Mouse (Mus musculus) CH12.LX (cell line): ENCODE measurements at regions not wholly inside any gene's neighbourhood (a gene's known extent, or its start where the extent isn't known, plus 50 kb on each side); places are given as distances from the start of the nearest gene placed in this dataset.

ENCODE experiments used
- DNase-seq: peaks from one replicate; pipeline ENCODE4 v3.0.0-alpha.2; 2013; ENCODE audit errors: extremely low read depth
- H3K27ac ChIP-seq: 2 replicates; pipeline ENCODE4 v1.5.1; 2012; ENCODE audit warnings: low read depth, mild to moderate bottlenecking, control low read depth, moderate library complexity; ENCODE audit not compliant: insufficient read depth
- H3K27me3 ChIP-seq: replicated peaks from 2 replicates; pipeline ENCODE3; 2012; ENCODE audit warnings: inconsistent platforms
- H3K36me3 ChIP-seq, 2 experiments: replicated peaks in 1 of 2; 2 replicates each; pipeline versions ENCODE3 to v1.6.1; 2012; ENCODE audit warnings: inconsistent platforms in 1 of 2, low read length in 1 of 2, mild to moderate bottlenecking in 1 of 2, mixed read lengths in 1 of 2, moderate library complexity in 1 of 2; ENCODE audit not compliant: control insufficient read depth in 1 of 2, insufficient read depth in 1 of 2
- H3K4me1 ChIP-seq, 2 experiments: 2 replicates each; pipeline ENCODE4 v1.6.1; 2012; ENCODE audit warnings: inconsistent platforms in 1 of 2, moderate library complexity in 1 of 2; ENCODE audit not compliant: insufficient read depth in 2 of 2, control insufficient read depth in 1 of 2
- H3K4me2 ChIP-seq: 2 replicates; pipeline ENCODE4 v1.6.1; 2012; ENCODE audit warnings: low read depth, mild to moderate bottlenecking, control low read depth; ENCODE audit not compliant: poor library complexity, insufficient read depth, severe bottlenecking
- H3K4me3 ChIP-seq, 3 experiments: fragments of 150-350 bp in 1 of 3; sonication (generic) in 1 of 3; replicated peaks in 1 of 3; 2 replicates each; pipeline versions ENCODE3 to v1.5.1; 2011 to 2012; ENCODE audit warnings: low read depth in 2 of 3, low read length in 2 of 3, mild to moderate bottlenecking in 2 of 3, moderate library complexity in 2 of 3, control low read depth in 1 of 3, improper control_type of control experiment in 1 of 3, inconsistent platforms in 1 of 3, mixed read lengths in 1 of 3; ENCODE audit not compliant: poor library complexity in 1 of 3
- H3K79me2 ChIP-seq: replicated peaks from 2 replicates; pipeline ENCODE4 v1.6.1; 2012; ENCODE audit warnings: mild to moderate bottlenecking, moderate library complexity; ENCODE audit not compliant: control insufficient read depth, poor library complexity, insufficient read depth, severe bottlenecking; ENCODE audit errors: extremely low read depth
- H3K9ac ChIP-seq: 2 replicates; pipeline ENCODE4 v1.6.1; 2012; ENCODE audit warnings: low read depth, mild to moderate bottlenecking, control low read depth, moderate library complexity; ENCODE audit not compliant: insufficient read depth
- H3K9me3 ChIP-seq: replicated peaks from 2 replicates; pipeline ENCODE3; 2012; ENCODE audit warnings: low read length, inconsistent platforms, mixed read lengths
- BHLHE40 ChIP-seq: IDR thresholded peaks from 2 replicates; pipeline ENCODE4 v1.6.1; 2011; ENCODE audit warnings: mild to moderate bottlenecking, low read depth, low read length, improper control_type of control experiment
- CHD1 ChIP-seq: IDR thresholded peaks from 2 replicates; pipeline ENCODE4 v1.6.1; 2012; ENCODE audit warnings: low read depth, low read length, improper control_type of control experiment, inconsistent platforms
- CHD2 ChIP-seq: IDR thresholded peaks from 2 replicates; pipeline ENCODE4 v1.6.1; 2011; ENCODE audit warnings: low read length, improper control_type of control experiment
- CTCF ChIP-seq, 2 experiments: IDR thresholded peaks in 1 of 2; conservative IDR thresholded peaks in 1 of 2; 2 replicates each; pipeline ENCODE4 v1.5.1; 2011 to 2012; ENCODE audit warnings: low read depth in 2 of 2, low read length in 2 of 2, improper control_type of control experiment in 1 of 2, inconsistent platforms in 1 of 2, mild to moderate bottlenecking in 1 of 2, moderate library complexity in 1 of 2
- E2F4 ChIP-seq: IDR thresholded peaks from 2 replicates; pipeline ENCODE4 v1.6.1; 2011; ENCODE audit warnings: low read depth, low read length, improper control_type of control experiment; ENCODE audit not compliant: insufficient replicate concordance
- ELF1 ChIP-seq: IDR thresholded peaks from 2 replicates; pipeline ENCODE4 v1.6.1; 2014; ENCODE audit warnings: low read depth, mild to moderate bottlenecking, inconsistent platforms, low read length, improper control_type of control experiment
- EP300 ChIP-seq: IDR thresholded peaks from 2 replicates; pipeline ENCODE4 v1.6.1; 2011; ENCODE audit warnings: low read length, improper control_type of control experiment
- GABPA ChIP-seq: IDR thresholded peaks from 2 replicates; pipeline ENCODE4 v1.6.1; 2012; ENCODE audit warnings: low read depth, low read length, improper control_type of control experiment, inconsistent platforms; ENCODE audit not compliant: insufficient replicate concordance
- HCFC1 ChIP-seq: IDR thresholded peaks from 2 replicates; pipeline ENCODE4 v1.6.1; 2012; ENCODE audit warnings: low read depth, mild to moderate bottlenecking, inconsistent platforms, low read length, improper control_type of control experiment
- IRF4 ChIP-seq: IDR thresholded peaks from 2 replicates; pipeline ENCODE4 v1.6.1; 2014; ENCODE audit warnings: low read depth, mild to moderate bottlenecking, inconsistent platforms, low read length, improper control_type of control experiment
- JUN ChIP-seq: IDR thresholded peaks from 2 replicates; pipeline ENCODE4 v1.6.1; 2011; ENCODE audit warnings: low read depth, mild to moderate bottlenecking, low read length, improper control_type of control experiment, moderate library complexity; ENCODE audit not compliant: insufficient read depth
- JUND ChIP-seq: conservative IDR thresholded peaks from 2 replicates; pipeline ENCODE4 v1.6.1; 2011; ENCODE audit warnings: low read depth, low read length, improper control_type of control experiment
- KAT2A ChIP-seq: IDR thresholded peaks from 2 replicates; pipeline ENCODE4 v1.6.1; 2012; ENCODE audit warnings: low read length, improper control_type of control experiment, inconsistent platforms; ENCODE audit not compliant: insufficient replicate concordance
- MAFK ChIP-seq: IDR thresholded peaks from 2 replicates; pipeline ENCODE4 v1.6.1; 2011; ENCODE audit warnings: low read length, improper control_type of control experiment; ENCODE audit not compliant: insufficient replicate concordance
- MXI1 ChIP-seq: IDR thresholded peaks from 2 replicates; pipeline ENCODE4 v1.6.1; 2011; ENCODE audit warnings: mild to moderate bottlenecking, low read depth, low read length, improper control_type of control experiment
- MYC ChIP-seq: IDR thresholded peaks from 2 replicates; pipeline ENCODE4 v1.6.1; 2011; ENCODE audit warnings: low read depth, mild to moderate bottlenecking, improper control_type of control experiment, low read length
- NRF1 ChIP-seq: IDR thresholded peaks from 2 replicates; pipeline ENCODE4 v1.6.1; 2014; ENCODE audit warnings: low read depth, mild to moderate bottlenecking, inconsistent platforms, low read length, improper control_type of control experiment, moderate library complexity
- POLR2A ChIP-seq: IDR thresholded peaks from 2 replicates; pipeline ENCODE4 v1.6.1; 2011; ENCODE audit warnings: low read depth, mild to moderate bottlenecking, improper control_type of control experiment, low read length
- RAD21 ChIP-seq: IDR thresholded peaks from 2 replicates; pipeline ENCODE4 v1.6.1; 2011; ENCODE audit warnings: low read depth, mild to moderate bottlenecking, low read length, improper control_type of control experiment, moderate library complexity
- SIN3A ChIP-seq: IDR thresholded peaks from 2 replicates; pipeline ENCODE4 v1.6.1; 2012; ENCODE audit warnings: low read length, improper control_type of control experiment, inconsistent platforms
- SMC3 ChIP-seq: IDR thresholded peaks from 2 replicates; pipeline ENCODE4 v1.6.1; 2011; ENCODE audit warnings: low read depth, low read length, improper control_type of control experiment
- TBP ChIP-seq: conservative IDR thresholded peaks from 2 replicates; pipeline ENCODE4 v1.6.1; 2011; ENCODE audit warnings: low read depth, low read length, improper control_type of control experiment
- TCF12 ChIP-seq: IDR thresholded peaks from 2 replicates; pipeline ENCODE4 v1.6.1; 2014; ENCODE audit warnings: low read depth, mild to moderate bottlenecking, inconsistent platforms, low read length, improper control_type of control experiment
- ZKSCAN1 ChIP-seq: IDR thresholded peaks from 2 replicates; pipeline ENCODE4 v1.6.1; 2012; ENCODE audit warnings: low read depth, inconsistent platforms, low read length, improper control_type of control experiment, borderline replicate concordance
- ZMIZ1 ChIP-seq: IDR thresholded peaks from 2 replicates; pipeline ENCODE4 v1.6.1; 2012; ENCODE audit warnings: low read depth, mild to moderate bottlenecking, inconsistent platforms, low read length, improper control_type of control experiment
- ZNF384 ChIP-seq: IDR thresholded peaks from 2 replicates; pipeline ENCODE4 v1.6.1; 2012; ENCODE audit warnings: low read depth, low read length, improper control_type of control experiment, inconsistent platforms
- dilution Hi-C: fragments of 300-500 bp; cut with MboI; formaldehyde crosslinking; loops from 2 replicates; pipeline ENCODE4 v1.14.3; 2020; ENCODE audit warnings: low sequenced_read_pairs; ENCODE audit not compliant: extremely low pct_unique_long_range_greater_than_20kb, extremely low pct_ligation_motif_present
- in situ Hi-C: fragments of 300-500 bp; cut with MboI; formaldehyde crosslinking; loops from 3 replicates; pipeline ENCODE4 v1.14.3; 2019; ENCODE audit warnings: low sequenced_read_pairs, low pct_ligation_motif_present, low pct_unique_long_range_greater_than_20kb, mixed read lengths

- no peak for DNase-seq
- Histone ChIP-seq H3K36me3 (no peaks in the 10 kb centered on the region), H3K27me3 (no peaks in the 10 kb centered on the region), H3K9me3 (no peaks in the 10 kb centered on the region), H3K4me3 (no peak overlapping the region), H3K79me2 (no peaks in the 10 kb centered on the region), H3K9ac (no peak overlapping the region), H3K4me1 (peaks cover 0 to 13% of the 10 kb centered on the region in 2 experiments; a peak in 2 of 4 replicates), H3K4me2 (no peak overlapping the region), H3K27ac (no peak overlapping the region)
- TF ChIP-seq E2F4 (no peak), ZNF384 (no peak), NRF1 (no peak), ZMIZ1 (no peak), SIN3A (no peak), CHD1 (no peak), GABPA (no peak)
- in situ Hi-C loops, result no loop called here
- dilution Hi-C loops, result no loop called here
These were observed 104.3 kb downstream of the Ccdc71l start for GRCm38 (mm10) chr12:32482777-32483176.

- dilution Hi-C loops, result no loop called here
These were observed 107.7 kb downstream of the Ccdc71l start for GRCm38 (mm10) chr12:32486246-32486645.

GRCm38 (mm10) chr12:32486729-32487128 is 108.2 kb downstream of the Ccdc71l start:
- dilution Hi-C loops, result no loop called here
- TF ChIP-seq RAD21 (no peak), ZKSCAN1 (no peak), SIN3A (no peak), SMC3 (no peak), HCFC1 (no peak), GABPA (no peak), JUND (no peak), ELF1 (no peak)
- TF ChIP-seq, all 38 proteins: peak for 0
- peaks cover 0 to 17% of the 10 kb centered on the region in 2 experiments; a peak in 2 of 4 replicates for H3K4me1 ChIP-seq
- H3K4me3 ChIP-seq, result no peak overlapping the region
- H3K36me3 ChIP-seq, result no peaks in the 10 kb centered on the region
- no peak overlapping the region for H3K4me2 ChIP-seq
- DNase-seq, result peak; percentile 15
- in situ Hi-C loops, result no loop called here
- H3K9ac ChIP-seq, result no peak overlapping the region
- no peaks in the 10 kb centered on the region for H3K79me2 ChIP-seq
- H3K27me3 ChIP-seq, result no peaks in the 10 kb centered on the region
- H3K9me3 ChIP-seq, result no peaks in the 10 kb centered on the region
- H3K27ac ChIP-seq, result no peak overlapping the region

More at GRCm38 (mm10) chr12:32486246-32486645, 107.7 kb downstream of the Ccdc71l start:
- Histone ChIP-seq H3K4me3 (no peak overlapping the region), H3K9me3 (no peaks in the 10 kb centered on the region), H3K79me2 (no peaks in the 10 kb centered on the region), H3K4me2 (no peak overlapping the region), H3K27me3 (no peaks in the 10 kb centered on the region), H3K4me1 (peaks cover 0 to 17% of the 10 kb centered on the region in 2 experiments; a peak in 2 of 4 replicates), H3K27ac (no peak overlapping the region), H3K36me3 (no peaks in the 10 kb centered on the region), H3K9ac (no peak overlapping the region)
- in situ Hi-C loops, result no loop called here
- peak; percentile 6 for DNase-seq
- TF ChIP-seq MAFK (no peak), ZMIZ1 (no peak), CTCF (conservative IDR thresholded peaks at IDR 0.05 in 1 of 2, IDR thresholded peaks at IDR 0.05 in 1 of 2; ENCODE audit: low read depth in 2 of 2, low read length in 2 of 2) (no peak), BHLHE40 (no peak), RAD21 (no peak), CHD2 (no peak), KAT2A (no peak), MYC (no peak), TCF12 (no peak), JUN (no peak), SIN3A (no peak), CHD1 (no peak), ZNF384 (no peak), IRF4 (no peak), POLR2A (no peak), TBP (no peak), GABPA (no peak), EP300 (no peak), MXI1 (no peak)
